Mouse (Mus musculus) megakaryocyte, embryonic 14.5 days (primary cell): ENCODE data around the gene Brd4. TPM values are rescaled to one million over a fixed set of nuclear protein-coding genes. Genes with fewer than 3 reads are reported as not detected.

ENCODE experiments used
- H3K27me3 ChIP-seq: replicated peaks from 2 replicates; pipeline ENCODE3; 2012; ENCODE audit warnings: inconsistent platforms
- H3K36me3 ChIP-seq: replicated peaks from 2 replicates; pipeline ENCODE3; 2012; ENCODE audit warnings: low read length, inconsistent platforms, mixed read lengths
- H3K4me1 ChIP-seq: 2 replicates; pipeline ENCODE4 v1.6.1; 2012; ENCODE audit warnings: inconsistent platforms
- H3K4me3 ChIP-seq: replicated peaks from 2 replicates; pipeline ENCODE3; 2012; ENCODE audit warnings: moderate library complexity, mild to moderate bottlenecking, inconsistent platforms
- H3K9me3 ChIP-seq: 2 replicates; pipeline ENCODE4 v1.6.1; 2012; ENCODE audit warnings: inconsistent platforms
- FLI1 ChIP-seq: IDR thresholded peaks from 2 replicates; pipeline ENCODE4 v1.6.1; 2012; ENCODE audit warnings: low read length, inconsistent platforms, mixed read lengths
- GATA1 ChIP-seq: IDR thresholded peaks from 3 replicates; pipeline ENCODE4 v1.6.1; 2012; ENCODE audit warnings: mixed read lengths, low read length, inconsistent platforms, borderline replicate concordance
- polyA plus RNA-seq: library from polyadenylated mRNA; stranded (reverse); fragments of >175 nt; gene quantifications from 2 replicates; pipeline ENCODE4 v1.2.3, GENCODE M21; 2012; ENCODE audit warnings: low replicate concordance; ENCODE audit not compliant: insufficient read depth

Brd4 gene
- polyA plus RNA-seq, 1 experiment = 125 TPM

DNA sequence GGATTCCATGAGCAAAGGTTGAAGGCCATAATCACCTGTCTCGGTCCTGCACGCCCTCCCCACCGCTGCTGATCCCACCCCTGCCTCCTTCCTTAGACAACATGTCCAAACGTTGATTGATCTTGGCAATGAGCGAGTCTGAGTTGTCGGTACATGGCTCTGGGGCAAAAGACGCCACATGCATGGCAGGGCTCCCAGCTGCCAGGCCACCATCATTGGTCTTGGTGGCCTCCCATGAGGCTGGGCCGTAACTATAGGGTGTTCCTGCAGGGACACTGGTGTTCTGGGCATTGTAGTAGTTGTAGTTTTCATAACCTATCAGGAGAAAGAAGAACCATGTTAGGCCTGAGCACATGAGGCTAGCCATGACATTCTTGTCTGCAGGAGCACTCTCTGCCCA lies 32.5 kb upstream of the Brd4 start:
- TF ChIP-seq FLI1 (no peak), GATA1 (no peak)
- H3K27me3 ChIP-seq = no peaks in the 10 kb centered on the region
- H3K4me1 ChIP-seq = peaks cover 45% of the 10 kb centered on the region
- H3K36me3 ChIP-seq = peaks cover 67% of the 10 kb centered on the region
- no peak overlapping the region for H3K4me3 ChIP-seq
- no peaks in the 10 kb centered on the region for H3K9me3 ChIP-seq

DNA sequence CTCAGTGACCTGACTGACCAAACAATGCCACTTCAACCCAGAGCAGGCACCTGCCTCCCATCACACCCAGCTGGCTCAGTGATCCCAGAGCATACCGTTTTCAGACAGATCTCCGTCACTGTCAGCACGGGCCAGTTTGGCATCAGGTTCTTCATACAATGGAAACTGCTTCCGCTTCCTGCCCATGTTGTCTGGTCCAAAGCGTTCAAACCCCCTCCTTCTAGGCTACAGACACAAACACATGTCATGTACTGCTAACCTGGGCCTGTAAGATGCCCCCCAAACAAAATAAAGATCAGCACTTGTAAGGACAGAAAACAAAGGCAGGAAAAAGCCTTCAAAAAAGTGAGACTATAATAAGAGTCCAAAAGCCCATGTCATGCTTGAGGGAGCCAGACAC lies 31.0 kb upstream of the Brd4 start:
- peaks cover 82% of the 10 kb centered on the region for H3K36me3 ChIP-seq
- H3K4me3 ChIP-seq = no peak overlapping the region
- TF ChIP-seq GATA1 (no peak), FLI1 (no peak)
- peaks cover 38% of the 10 kb centered on the region for H3K4me1 ChIP-seq
- H3K27me3 ChIP-seq = no peaks in the 10 kb centered on the region
- no peaks in the 10 kb centered on the region for H3K9me3 ChIP-seq

DNA sequence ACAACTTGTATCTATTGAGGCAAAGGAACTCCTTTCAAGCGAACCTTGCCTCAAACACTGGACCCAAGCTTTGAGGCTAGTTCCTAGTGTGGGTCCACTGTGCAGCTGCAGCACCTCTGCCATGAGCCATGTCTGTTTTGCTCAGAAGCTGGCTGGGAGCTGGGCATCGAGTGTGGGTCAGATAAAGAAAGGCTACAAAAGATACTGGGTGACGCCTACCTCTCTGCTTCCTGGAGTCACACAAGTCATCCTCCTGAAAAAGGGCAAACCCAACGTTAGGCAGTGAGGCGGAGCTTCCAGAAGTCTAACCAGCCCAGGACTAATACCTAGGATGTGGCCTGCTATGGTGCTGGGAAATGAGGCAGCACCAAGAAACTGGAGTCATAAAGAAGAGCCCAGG lies 29.4 kb upstream of the Brd4 start:
- Histone ChIP-seq H3K4me1 (peaks cover 30% of the 10 kb centered on the region), H3K4me3 (no peak overlapping the region), H3K9me3 (no peaks in the 10 kb centered on the region), H3K27me3 (no peaks in the 10 kb centered on the region), H3K36me3 (peaks cover 99% of the 10 kb centered on the region)
- no peak for TF ChIP-seq GATA1
- TF ChIP-seq FLI1 = no peak

DNA sequence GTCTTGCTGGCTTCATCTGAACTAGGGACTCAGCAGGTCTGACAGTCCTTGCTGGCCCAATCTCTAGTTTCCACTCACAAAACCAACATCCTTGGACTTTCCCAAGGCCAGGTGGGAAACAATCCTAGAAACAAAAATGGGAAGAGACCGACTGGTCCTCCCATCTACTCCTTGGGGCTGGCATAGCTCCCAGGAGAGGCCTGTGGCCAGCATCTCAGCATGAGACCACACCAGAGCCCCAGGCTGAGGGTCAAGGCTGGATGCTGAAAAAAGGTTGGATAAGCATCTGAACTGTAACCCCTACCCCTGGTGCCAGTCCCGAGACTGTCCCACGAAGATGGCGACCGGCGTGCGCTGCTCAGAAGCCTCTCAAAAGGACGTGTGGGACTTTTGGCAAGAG lies 28.3 kb upstream of the Brd4 start:
- Histone ChIP-seq H3K4me1 (peaks cover 19% of the 10 kb centered on the region), H3K27me3 (no peaks in the 10 kb centered on the region), H3K36me3 (peaks cover 100% of the 10 kb centered on the region), H3K9me3 (no peaks in the 10 kb centered on the region), H3K4me3 (no peak overlapping the region)
- TF ChIP-seq FLI1 (no peak), GATA1 (no peak)

DNA sequence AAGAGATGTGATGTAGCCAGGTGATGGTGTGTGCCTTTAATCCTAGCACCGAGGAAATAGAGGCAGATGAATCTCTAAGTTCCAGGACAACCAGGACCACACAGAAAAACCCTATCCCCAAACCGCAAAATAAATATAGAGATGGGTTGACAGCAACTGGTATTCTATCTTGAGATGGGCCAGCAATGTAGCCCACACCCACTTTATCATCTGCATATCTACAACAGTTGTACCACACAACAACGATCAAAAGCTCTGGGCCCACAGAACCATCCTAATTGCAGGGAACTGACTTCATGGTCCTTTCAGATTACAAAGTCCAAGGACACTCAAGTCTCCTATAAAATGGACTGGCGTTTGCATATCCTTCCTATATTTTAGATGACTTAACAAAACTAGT lies 23.4 kb upstream of the Brd4 start:
- H3K4me3 ChIP-seq = no peak overlapping the region
- TF ChIP-seq GATA1 = no peak
- H3K9me3 ChIP-seq = no peaks in the 10 kb centered on the region
- H3K4me1 ChIP-seq = no peaks in the 10 kb centered on the region
- H3K36me3 ChIP-seq = peaks cover 100% of the 10 kb centered on the region
- H3K27me3 ChIP-seq = no peaks in the 10 kb centered on the region

DNA sequence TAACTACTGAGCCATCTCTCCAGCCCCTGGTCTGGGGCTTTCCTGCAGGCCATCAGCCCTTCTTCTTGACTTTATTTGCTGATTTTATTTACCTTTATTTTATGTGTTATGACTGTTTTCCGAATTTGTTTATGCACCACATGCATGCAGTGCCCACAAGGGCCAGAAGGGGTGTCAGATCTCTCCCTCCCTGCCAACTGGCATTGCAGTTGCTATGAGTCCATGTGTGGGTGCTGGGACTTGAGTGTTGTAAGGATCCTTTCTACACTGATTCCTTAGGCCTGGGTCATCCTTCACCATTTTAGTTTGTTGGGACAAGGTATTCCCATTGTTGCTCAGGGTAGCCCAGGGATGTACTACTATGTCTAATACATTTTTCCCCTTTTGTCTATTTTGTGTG lies 13.6 kb upstream of the Brd4 start:
- Histone ChIP-seq H3K4me1 (no peaks in the 10 kb centered on the region), H3K4me3 (no peak overlapping the region), H3K36me3 (peaks cover 2% of the 10 kb centered on the region), H3K27me3 (no peaks in the 10 kb centered on the region), H3K9me3 (no peaks in the 10 kb centered on the region)
- TF ChIP-seq FLI1 (no peak), GATA1 (no peak)

DNA sequence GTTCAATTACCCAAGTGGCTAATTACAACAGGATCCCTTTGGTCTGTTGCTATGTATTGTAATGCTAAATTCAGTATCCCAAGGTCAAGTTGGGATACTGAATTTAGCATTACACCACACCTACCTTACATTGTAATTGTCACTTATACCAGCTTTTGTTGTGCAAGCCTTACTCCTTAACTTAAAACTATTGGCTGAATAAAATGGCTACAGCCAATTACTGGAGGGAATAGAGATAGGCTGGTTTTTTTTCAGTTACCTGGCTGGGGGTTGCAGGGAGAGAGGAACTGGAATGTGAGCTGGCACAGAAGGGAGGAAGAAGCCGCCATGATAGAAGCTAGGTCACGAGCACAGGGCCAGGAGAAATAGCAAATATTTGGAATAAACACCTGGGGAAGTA lies 11.4 kb upstream of the Brd4 start:
- Histone ChIP-seq H3K4me3 (no peak overlapping the region), H3K4me1 (no peaks in the 10 kb centered on the region), H3K27me3 (no peaks in the 10 kb centered on the region), H3K36me3 (peaks cover 9% of the 10 kb centered on the region), H3K9me3 (peaks cover 6% of the 10 kb centered on the region; the same call in 1 of the 2 replicates)
- TF ChIP-seq FLI1 (no peak), GATA1 (no peak)

DNA sequence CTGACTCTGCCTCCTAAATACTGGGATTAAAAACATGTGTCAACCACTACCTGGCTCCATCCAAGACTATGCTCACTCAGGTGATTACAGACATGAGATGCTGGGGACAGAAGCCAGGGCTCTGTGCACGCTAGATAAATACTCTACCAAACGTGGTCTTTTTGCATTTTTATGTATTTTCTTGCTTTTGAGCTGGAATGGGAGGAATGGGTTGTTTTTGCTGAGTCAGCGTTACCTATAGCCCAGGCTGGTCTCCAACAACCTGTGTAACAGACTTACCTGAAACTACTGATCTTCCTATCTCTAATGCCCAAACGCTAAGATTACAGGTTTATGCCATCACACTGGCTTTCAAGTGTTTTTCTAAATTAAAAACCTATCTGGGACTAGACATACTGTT lies 10.6 kb upstream of the Brd4 start:
- H3K27me3 ChIP-seq = no peaks in the 10 kb centered on the region
- H3K4me1 ChIP-seq = no peaks in the 10 kb centered on the region
- TF ChIP-seq GATA1 (no peak), FLI1 (no peak)
- peaks cover 9% of the 10 kb centered on the region for H3K36me3 ChIP-seq
- peaks cover 6% of the 10 kb centered on the region; the same call in 1 of the 2 replicates for H3K9me3 ChIP-seq
- H3K4me3 ChIP-seq = no peak overlapping the region

DNA sequence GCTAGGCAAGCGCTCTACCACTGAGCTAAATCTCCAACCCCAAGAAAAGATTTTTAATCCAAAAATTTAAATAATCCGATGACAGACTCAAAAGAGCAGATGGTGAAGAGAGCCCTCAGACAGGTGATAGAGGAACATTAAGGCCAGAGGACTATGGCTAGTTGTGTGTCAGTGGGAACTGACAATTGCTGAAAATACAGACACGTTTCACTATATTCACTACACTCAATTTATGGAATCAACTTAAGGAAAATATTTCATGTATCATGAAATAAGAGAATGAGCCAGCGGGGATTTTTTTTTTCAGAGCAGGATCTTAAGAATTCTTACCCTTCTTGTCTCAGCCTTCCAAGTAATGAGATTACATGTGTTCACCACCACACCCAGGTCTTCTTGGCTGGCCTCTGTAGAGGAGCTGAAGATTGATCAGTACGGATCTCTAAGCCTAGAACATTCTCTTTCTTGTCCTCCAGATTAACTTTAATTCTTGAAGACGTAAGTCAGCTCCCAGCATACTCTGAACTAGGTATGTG lies 682 bp upstream of the Brd4 start:
- Histone ChIP-seq H3K4me3 (peak overlapping the region; percentile 98), H3K4me1 (peaks cover 29% of the 10 kb centered on the region), H3K9me3 (no peaks in the 10 kb centered on the region), H3K36me3 (peaks cover 4% of the 10 kb centered on the region), H3K27me3 (no peaks in the 10 kb centered on the region)
- TF ChIP-seq FLI1 (no peak), GATA1 (no peak)

DNA sequence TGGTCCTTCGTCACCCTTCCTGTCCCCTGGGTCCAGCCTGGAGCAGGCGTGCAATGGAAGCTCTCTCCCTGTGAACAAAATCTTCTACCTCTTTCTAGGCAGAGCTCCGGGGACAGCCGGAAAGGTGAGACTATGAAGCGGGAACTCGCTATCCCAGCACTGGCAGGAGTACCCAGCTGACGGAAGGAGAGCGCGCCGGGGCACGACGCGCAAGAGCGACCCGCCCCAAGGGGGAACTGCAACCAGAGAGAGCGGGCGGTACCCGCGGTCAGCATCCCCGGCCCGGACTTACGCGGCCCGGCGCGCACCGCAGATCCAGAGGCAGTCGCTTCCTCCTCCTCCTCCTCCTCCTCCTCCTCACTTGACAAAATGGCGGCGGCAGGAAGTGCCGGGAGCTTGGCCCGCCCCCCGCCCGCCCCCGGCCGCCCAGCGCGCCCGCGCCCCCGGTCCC lies 726 bp downstream of the Brd4 start:
- TF ChIP-seq GATA1 (no peak), FLI1 (no peak)
- peaks cover 7% of the 10 kb centered on the region for H3K36me3 ChIP-seq
- no peaks in the 10 kb centered on the region for H3K9me3 ChIP-seq
- H3K4me1 ChIP-seq = peaks cover 39% of the 10 kb centered on the region
- H3K4me3 ChIP-seq = peak overlapping the region; percentile 98
- H3K27me3 ChIP-seq = no peaks in the 10 kb centered on the region

DNA sequence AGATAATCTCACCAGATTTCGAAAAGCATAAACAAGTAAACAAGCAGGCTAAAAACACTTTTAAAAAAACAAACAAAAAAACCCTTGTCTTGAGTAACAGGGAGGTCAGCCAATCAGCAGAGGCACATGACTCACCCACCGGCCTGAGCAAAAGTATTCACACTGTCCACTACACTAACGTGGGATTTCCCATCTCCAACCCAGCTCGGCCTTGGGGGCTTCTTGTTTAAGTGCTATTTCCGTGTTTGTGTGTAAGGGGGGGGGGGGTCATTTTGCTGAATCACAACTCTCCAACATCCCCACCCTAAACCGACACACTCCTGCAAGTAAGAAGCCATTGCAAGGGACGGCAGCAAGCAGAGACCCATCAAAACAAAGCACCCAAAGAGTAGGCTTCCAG lies 1.2 kb downstream of the Brd4 start:
- peak overlapping the region; percentile 98 for H3K4me3 ChIP-seq
- H3K36me3 ChIP-seq = peaks cover 8% of the 10 kb centered on the region
- no peaks in the 10 kb centered on the region for H3K9me3 ChIP-seq
- H3K27me3 ChIP-seq = no peaks in the 10 kb centered on the region
- H3K4me1 ChIP-seq = peaks cover 43% of the 10 kb centered on the region
- TF ChIP-seq FLI1 = no peak
- TF ChIP-seq GATA1 = no peak
